Mouse (Mus musculus) A20 (cell line): ENCODE results near the gene Rilpl1.

Source experiments
- DNase-seq: peaks from one replicate; pipeline ENCODE4 v3.0.0-alpha.2; 2011; ENCODE audit warnings: low read depth, low spot score

Rilpl1 gene

GRCm38 (mm10) chr5:124452494-124453228 lies 78.5 kb downstream of the Rilpl1 start:
- DNase-seq, result no peak

DNA sequence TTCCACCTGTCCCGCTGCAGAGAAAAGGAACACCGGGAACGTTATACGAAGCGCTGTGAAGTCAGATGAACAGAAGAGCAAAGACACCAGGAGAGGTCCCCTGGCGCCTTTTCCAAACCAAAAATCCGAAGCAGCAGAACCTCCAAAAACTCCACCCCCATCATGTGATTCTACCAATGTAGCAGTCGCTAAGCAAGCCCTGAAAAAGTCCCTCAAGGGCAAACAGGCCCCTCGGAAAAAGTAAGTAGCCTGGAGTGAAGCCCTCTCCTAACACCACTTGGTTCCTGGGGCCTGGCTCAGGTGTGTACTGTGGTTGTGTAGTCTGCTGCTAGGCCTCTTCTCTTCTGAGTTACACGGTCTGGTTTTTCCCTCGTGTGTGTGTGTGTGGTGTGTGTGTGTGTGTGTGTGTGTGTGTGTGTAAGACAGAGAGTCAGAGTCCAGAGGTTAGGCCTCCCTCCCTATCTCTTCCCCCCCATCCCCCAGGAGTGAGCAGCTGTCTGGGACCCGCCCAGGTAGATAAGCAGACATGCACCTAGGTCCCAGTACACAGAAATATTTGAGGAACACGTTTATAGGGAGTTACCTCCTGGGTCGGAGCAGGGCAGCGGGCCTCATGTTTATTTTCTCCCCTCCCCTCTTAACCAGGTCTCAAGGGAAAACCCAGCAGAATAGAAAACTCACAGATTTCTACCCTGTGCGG lies 80.4 kb downstream of the Rilpl1 start:
- no peak for DNase-seq

GRCm38 (mm10) chr5:124450051-124450450 lies 81.1 kb downstream of the Rilpl1 start:
- DNase-seq, result no peak

DNA sequence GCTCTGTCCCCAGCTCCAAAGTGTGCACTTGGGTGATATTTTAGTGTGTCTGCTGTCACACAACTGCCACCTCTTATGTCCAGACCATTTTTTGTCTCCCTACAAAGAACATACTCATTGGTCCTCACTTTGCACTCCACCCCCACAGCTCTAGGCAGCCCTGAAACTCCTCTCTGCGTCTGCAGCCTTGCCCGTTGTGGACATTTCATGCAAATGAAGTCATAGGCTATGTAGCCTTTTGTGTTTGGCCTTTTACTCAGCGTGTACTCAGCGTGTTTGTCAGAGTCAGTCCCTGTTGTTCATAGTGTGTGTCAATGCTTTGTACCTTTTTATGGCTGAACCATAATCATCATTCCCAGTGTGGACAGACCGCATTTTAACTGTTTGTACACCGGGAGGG lies 81.7 kb downstream of the Rilpl1 start:
- no peak for DNase-seq

GRCm38 (mm10) chr5:124446301-124446881 lies 84.8 kb downstream of the Rilpl1 start:
- DNase-seq, result peak; percentile 77

GRCm38 (mm10) chr5:124445621-124446293 lies 85.4 kb downstream of the Rilpl1 start:
- DNase-seq, result no peak

DNA sequence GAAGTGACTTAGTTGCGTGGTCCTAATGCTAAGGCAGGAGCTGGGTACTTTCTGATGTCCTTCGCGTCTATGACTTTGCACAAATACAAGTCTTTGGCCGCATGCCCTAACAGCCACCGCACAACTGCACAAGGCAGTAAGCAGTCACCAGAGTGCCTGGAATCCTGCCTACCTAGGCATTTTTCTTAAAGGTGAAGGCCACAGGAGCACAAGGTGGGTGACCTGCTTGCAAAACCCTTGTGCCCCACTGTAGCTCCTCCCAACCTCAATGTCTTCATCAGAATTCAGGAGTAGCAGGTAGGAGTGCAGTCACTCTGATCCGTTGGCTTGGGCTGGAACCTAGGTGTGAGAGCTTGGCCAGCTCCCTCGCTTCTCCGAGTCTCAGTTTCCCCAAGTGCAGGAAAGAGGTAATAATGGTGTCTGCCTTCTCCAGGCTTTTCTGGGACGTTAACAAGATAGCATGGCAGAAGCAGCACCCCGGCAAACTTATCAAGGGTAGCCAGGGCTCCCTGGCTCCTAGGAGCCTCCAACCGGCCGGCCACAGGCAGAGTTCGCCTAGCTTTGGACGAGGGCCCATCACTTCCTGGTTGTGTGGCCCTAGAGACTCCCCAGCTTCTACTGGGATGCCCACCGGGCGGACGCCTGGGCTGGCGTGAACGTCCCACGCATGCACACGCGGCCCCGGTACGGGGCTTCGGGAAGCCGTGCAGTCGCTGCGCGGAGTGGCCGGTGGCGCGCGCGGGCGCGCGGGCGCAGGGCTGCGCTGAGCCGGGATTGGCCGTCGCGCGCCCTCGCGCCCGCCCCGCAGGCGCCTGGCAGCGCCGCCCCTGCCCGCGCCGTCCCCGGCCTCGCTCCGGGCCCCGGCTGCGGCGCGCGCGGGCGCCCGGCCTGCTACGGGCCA lies 86.3 kb downstream of the Rilpl1 start:
- peak; percentile 86 for DNase-seq

DNA sequence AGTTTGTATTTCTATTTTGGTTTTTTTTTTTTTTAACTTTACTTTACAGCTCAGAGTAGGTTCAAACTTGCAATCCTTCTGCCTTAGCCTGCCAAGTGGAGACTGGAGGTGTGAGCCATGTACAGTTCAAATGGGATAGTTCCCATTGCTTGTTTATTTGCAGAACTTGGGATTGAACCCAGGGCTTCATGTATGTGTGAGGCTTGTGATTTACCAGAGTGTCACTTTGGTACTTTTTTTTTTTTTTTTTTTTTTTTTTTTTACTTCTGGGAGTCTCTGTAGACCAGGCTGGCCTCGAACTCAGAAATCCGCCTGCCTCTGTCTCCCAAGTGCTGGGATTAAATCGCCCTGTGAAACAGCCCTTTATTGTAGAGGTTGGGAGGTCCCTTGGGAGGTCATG lies 87.0 kb downstream of the Rilpl1 start:
- peak; percentile 39 for DNase-seq
